Mouse (Mus musculus) heart, postnatal 10 days (tissue): ENCODE results near the gene Zfp646. TPM values are rescaled to one million over a fixed set of nuclear protein-coding genes. Genes with fewer than 3 reads are reported as not detected.

ENCODE experiments used
- DNase-seq, 2 experiments: peaks; one replicate each; pipeline ENCODE4 v3.0.0; 2021
- intact Hi-C: fragments of 180-260 bp; cut with DNase I; formaldehyde crosslinking; loops from one replicate; pipeline ENCODE4 v1.15.1; 2025
- total RNA-seq, 2 experiments: library from RNA; stranded (reverse); gene quantifications; 2 replicates each; pipeline ENCODE4 v1.2.3; 2021

Gene Zfp646
- total RNA-seq, 2 experiments from 2014 or later: 23.3 to 23.9 TPM

DNA sequence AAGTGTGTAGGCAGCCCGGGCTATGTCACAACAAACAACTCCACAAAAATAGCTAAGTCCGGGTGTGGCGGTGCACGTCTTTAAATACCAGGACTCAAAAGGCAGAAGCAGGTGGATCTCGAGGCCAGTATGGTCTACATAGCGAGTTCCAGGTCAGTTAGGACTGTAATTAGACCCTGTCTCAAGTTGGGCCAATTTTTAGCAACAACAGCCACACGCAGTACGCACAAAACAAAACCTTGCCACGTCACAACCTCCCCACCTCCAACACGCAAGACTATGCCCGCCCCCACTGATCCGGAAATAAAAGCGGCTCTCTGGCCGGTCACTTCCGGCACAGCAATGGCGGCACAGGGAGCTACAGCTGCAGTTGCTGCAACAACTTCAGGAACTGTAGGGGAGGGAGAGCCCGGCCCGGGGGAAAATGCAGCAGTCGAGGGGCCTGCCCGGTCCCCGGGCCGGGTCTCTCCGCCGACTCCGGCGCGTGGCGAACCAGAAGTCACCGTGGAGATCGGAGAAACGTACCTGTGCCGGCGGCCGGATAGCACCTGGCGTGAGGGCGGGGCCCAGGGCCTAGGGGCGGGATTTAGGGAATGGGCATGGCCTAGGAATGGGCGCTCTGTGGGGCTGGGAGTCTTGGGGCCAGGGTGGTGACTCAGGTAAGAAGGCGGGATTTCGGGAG, 36.3 kb downstream of the Zfp646 start, which contains the start of gene Kat8:
Kat8 (plus strand) TSS at position 327 of the 682 bp plus-strand sequence.
- DNase-seq: peak; percentile 91 to 95
- intact Hi-C loops: no loop called here

DNA sequence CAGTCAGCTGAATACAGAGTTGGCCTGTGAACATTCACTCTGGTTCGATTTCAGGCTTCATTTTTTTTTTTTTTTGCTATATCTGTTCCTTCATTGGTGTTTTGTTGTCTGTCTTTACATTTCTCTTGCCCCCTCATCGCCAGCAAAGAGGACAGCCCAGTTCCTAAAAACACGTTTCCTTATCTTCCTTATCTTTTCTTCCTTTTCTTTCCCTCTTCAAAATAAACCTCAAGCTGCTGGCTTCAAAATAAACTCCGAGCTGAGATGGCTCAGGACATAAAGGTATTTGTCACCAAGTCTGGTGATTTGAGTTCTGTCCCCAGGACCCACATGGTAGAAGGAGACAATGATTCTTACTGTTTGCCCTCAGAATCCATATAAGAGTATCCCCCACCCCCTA, 36.9 kb downstream of the Zfp646 start:
- intact Hi-C loops: no loop called here
- DNase-seq: no peak

DNA sequence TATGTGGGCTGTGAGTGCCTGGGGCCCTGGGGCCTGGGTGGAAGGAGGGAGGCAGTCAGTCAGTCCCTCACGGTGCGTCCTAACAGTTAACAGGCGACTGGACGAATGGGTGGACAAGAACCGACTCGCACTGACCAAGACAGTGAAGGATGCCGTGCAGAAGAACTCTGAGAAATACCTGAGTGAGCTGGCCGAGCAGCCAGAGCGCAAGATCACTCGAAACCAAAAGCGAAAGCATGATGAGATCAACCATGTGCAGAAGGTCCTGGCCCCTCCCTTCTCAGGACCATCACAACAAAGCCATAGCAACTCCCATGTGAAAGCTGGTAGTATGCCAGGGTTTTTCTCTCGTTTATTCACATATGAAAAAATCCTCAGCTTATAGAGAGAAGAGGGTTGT, 39.3 kb downstream of the Zfp646 start:
- no peak for DNase-seq
- intact Hi-C loops: no loop called here

DNA sequence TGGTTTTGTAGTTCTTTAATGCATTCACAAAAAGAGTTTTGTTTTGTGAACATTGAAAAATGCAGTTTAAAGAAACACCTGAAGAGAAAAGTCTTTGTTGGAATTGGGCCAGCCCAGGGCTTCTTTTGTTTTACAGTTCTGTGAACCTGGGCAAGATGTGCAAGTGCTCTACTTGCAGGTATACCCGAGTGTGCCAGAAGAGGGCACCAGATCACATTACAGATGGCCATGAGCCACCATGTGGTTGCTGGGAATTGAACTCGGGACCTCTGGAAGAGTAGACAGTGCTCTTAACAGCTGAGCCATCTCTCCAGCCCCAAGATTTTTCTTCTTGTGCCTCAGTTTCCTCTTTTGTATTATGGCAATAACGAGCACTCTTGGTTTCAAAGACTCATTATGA, 42.2 kb downstream of the Zfp646 start:
- DNase-seq: peak in 1 of 2 experiments; percentile 55
- intact Hi-C loops: no loop called here

DNA sequence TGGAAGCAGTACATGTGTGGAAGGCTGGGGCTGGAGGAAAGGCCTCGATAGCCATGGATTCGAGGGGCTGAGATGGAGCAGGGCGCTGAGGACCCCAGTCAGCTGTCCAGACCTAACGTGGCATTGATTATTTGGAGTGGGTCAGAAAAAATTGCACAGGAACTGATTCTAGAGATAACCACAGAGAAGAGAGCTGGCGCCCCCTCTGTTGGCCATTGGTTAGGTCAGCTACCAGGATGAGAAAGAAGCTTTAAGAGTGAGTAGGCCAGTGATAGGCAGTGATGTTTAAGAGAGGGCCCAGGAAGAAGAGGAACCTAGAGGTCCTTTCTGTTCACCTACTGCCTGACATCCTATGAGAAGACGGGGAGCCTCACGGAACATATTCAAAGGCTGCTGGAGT, 43.3 kb downstream of the Zfp646 start:
- intact Hi-C loops: no loop called here
- DNase-seq: peak in 1 of 2 experiments; percentile 26

DNA sequence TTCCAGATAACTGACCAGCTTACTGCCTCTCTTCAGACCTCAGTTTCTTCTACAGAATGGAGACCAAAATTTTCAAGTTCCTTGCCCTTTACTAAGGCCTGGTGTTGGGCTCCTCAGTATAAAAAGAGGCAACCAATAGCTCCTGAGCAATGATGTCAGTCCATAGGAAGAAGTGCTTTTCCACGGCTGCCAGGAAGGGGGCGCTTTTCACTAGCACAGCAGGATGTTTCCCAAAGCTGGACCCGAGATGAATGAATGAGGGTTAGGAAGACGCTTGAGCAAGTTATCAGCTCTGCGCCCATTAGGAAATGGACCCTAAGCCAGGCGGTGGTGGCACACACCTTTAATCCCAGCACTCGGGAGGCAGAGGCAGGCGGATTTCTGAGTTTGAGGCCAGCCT, 45.5 kb downstream of the Zfp646 start:
- intact Hi-C loops: no loop called here
- peak in 1 of 2 experiments; percentile 34 for DNase-seq

DNA sequence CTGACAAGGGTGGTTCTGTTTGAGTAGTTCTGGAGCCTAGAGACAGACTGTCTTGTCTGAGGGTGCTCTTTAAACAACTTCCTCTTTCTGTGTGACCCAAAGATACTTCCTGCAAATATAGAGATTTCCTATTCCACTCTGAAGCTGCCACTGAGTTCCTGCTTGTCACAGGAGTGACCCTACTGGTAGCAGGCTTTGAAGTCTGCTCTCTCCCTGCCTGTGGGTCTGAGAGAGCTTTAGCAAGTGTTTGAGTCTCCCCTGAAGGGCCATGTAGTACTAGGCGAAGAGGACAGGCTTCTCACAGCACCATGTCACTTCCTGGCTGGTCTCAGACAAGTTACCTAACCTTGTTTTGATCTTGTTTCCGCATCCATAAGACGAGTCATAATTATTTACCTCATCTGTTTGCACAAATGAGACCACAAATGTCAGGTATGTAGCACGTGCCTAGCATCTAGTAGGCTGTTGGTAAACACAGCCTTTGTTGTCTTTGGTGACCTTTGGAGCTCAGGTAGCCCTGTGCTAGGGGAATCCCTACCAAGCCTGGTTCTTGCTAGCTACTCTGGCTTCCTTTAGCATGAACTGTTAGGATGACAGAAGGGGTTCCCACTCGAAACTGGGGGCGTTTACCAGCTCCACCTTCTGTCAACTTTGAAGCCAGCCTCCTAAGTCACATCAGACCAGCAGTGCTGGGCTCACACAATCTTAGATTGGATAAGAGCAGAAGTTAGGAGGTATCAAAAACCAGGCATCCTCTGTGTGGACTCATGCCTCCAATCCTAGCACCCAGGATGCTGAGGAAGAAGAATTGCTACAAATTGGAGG, 46.6 kb downstream of the Zfp646 start:
- no peak for DNase-seq
- intact Hi-C loops: no loop called here

DNA sequence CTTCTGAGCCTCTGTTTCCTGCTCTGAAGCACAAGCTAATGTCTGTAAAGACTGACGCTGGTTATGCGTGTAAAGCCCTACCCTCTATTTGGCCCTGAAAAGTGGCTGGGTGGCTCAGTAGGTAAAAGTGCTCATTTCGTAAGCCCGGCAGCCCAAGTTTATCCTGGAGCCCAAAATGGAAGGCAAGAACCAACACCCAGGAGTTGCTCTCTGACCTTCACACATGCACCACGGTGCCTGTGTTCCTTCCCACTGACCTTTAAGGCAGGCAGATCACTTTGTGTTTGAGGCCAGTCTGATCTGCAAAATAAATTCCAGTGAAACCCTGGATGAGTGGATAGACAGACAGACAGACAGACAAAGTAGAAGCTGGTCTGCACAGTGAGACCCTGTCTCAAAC, 47.7 kb downstream of the Zfp646 start:
- intact Hi-C loops: no loop called here
- DNase-seq: no peak

DNA sequence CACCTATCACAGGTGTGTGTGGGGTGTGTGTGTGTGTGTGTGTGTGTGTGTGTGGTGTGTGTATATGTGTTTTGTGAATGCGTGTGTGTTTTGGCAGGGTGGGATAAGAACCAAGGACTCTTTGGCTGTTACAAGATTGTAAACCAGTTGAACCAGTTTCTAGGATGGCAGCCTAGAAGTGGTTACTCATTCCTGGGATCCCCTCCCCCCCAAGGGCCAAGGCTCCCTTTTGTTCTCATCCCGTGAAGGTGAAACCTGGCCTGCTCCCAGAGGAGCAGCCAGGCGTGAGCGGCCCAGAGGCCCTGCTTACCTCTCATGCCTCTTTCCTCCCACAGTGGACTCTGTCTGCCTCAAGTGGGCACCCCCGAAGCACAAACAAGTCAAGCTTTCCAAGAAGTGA, 49.2 kb downstream of the Zfp646 start:
- no peak for DNase-seq
- intact Hi-C loops: no loop called here

DNA sequence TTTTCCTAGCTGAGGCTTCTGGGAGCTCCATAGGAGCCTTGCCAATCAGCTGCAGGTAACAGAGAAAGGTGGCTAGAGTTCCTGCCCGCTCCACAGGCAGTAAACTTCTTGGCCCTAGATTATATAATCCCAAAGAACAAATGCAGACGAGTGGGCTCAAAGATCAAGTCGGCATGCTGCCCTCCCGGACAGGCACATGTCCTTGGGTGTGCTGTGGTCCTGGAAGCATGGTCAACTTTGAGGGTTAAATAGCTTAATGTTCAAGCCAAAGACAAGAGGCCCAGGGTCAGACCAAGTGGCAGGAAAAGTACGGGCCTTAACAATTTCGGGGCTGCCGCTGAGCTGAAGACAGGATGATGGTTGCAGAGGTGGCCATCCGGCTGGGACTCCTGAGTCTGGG, 50.0 kb downstream of the Zfp646 start:
- no peak for DNase-seq
- intact Hi-C loops: no loop called here

DNA sequence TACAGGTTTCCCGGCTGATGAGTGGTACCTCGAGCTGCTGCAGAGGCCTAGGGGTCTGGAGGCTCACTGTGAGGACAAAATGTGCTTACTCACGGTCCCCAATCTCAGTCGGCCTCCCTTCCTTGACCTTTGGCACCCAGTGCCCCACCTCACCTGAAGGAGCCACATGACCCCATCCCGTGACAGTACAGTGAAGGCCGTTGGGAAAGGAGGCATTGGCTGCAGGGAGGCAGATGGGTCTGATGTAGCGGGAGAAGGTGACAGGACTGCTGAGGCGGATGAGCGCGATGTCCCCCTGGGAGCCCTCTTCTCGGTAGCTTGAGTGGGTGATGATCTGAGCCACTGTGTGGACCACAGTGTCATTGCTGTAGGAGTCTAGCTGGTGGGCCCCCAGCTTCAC, 50.8 kb downstream of the Zfp646 start:
- DNase-seq: no peak
- intact Hi-C loops: no loop called here

DNA sequence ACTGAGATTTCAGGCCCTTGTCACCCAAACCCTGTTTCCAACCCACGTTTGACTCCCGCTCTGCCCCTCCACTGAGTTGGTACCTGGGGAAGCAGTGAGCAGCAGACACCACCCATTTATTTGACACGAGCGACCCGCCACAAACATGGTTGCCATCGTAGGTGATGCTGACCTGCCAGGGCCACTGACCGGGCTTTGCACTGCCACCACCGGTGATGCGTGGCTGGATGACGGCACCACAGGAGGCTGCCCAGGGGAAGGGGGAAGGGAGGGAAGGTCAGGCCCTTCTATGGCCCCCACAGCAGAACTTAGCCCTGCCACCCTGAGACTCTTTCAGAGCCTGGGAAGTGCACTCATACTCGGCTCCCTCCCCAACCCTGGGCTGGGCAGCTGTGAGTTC, 51.7 kb downstream of the Zfp646 start:
- intact Hi-C loops: no loop called here
- no peak for DNase-seq

DNA sequence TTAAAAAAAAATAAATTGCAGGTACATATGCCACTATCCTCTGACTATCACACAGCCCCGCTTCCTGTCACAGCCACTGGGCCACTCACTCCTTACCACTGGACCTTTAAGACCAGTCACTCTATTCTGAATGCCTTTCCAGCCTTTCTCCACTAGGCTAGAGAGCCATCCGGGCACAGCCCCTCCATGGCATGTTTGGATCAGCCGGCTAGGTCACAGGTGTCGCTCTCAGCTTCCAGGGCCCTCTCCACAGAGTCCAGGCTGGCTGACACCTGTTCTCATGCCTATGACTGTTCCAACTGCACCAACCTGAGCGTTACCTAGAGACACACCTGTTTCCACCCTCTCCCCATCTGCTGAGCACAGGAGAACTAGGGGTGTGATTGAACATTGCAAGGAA, 52.6 kb downstream of the Zfp646 start:
- intact Hi-C loops: no loop called here
- no peak for DNase-seq

DNA sequence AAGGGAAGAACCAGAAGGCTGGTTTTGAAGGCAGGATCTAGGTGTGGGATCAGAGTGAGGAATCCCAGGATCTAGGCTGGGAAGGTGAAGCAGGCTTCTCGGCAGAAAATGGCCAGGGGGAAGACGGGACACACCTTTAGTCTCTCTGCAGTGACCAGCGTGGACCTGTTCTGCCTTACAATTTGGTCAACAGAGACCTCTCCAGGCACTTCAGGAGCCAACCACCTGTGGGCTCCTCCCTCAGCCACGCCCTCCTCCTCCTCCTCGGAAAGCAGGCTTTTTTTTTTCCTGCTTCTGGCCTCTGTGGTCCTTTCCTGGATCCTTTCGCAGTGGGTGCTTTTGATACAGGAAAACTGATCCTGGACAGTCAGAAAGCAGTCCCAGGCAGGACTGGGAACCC, 53.9 kb downstream of the Zfp646 start, which contains the start of gene Prss8:
Prss8 (minus strand) TSS at position 182 of the 400 bp plus-strand sequence.
- no peak for DNase-seq
- intact Hi-C loops: no loop called here

DNA sequence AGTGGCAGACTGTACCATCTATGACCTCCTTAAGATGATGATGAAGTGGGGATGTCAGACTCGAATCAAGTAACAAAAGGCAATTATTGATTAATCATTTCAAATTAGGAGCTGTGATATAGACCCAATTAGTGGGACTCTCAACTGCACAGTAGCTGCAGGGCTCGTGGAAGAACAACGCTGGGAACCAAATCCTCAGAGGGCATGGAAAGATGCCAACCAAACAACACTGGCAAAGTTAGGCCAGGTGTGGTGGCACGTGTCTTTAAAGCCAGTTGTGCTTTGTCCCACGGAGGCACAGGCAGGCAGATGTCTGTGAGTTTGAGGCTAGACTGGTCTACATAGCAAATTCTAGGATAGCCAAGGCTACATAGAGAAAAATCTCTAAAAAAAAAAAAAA, 54.6 kb downstream of the Zfp646 start:
- intact Hi-C loops: no loop called here
- no peak for DNase-seq

DNA sequence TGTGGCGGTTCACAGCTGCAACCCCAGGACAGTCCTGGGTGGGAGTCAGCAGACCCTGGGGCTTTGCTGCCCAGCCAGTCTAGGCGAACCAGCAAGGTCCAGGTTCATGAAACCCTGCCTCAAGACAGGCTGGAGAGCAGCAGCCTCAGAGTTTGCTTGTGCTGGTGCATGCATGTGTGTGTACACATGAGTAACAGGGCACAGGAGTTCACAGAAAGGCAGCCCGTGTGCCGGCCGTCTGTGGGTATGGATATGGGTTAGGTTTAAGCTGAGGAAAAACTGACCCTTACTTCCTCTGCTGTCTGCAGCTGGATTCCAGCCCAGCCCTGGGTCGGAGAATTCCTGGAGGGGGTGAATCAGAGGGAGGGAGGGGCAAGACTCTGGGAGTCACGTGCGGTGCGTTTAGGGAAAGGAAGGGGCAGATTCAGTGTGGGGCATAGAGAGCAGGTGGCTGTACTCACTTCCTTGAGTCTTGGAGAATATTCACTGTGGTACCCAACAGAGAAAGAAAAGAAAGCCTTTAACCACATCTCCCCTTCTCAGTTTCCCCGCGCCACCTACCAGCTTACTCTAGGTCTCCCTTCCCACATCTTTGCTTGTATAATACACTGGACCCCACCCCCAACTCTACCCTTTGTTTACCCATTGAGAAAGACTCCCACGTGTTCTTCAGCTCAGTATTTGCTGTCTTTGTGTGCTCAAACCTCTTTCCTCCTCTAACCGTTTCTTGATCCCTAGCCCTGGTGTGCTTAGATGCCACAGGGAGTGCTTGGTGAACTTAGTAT, 55.5 kb downstream of the Zfp646 start:
- DNase-seq: peak; percentile 32 to 41
- intact Hi-C loops: no loop called here

DNA sequence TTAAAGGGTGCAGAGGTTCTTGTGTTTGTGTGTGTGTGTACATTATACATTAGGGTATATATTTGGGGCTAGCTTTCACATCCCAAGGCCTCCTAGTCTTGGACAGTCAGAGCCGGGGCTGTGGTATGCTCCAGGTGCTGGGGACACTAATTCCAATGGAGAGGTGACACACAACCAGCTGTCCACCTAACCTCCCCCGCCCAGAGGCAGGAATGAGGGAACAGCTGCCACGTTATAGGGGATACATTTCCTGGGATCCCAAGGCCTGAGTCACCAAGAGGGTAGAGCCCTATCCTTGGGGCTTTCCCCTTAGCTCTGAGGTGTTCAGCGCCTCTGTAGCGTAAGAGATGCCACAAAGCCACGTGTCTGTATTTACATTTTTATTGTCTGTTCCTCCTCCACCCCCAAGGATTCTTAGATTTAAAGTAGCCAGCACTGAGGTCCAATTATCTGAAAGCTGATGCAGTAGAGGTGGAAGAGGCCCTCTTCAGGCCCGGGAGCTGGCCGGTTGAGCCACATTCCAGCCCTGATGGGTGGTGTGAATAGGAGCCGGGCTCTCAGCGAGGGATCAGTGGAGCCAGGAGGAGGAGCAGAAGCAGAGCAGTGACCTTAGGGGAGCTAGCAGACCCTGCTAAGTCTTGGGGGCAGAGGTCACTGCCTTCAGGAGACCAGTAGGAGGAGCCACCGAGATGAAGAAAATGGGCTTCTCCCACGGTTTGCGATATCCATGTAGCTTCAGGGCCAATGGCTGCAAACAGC, 56.4 kb downstream of the Zfp646 start:
- no peak for DNase-seq
- intact Hi-C loops: no loop called here

DNA sequence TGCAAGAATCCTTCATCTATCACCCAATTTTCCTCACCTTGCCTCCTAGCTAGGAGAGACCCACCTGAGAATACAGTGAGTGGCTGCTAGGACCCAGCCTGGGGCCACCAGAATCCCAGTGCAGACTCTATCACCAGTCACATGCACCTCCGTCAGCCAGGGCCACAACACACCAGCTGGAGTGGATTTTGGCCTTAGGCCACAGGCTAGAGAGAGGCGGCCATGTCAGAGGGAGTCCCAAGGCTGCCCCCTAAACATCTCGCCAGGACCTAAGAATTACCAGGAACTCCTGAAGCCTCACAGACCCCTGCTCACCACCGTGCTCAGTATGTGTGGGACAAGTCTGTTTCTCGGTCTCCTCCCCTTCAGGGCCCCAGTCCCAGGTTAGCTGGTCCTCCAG, 58.1 kb downstream of the Zfp646 start:
- intact Hi-C loops: no loop called here
- DNase-seq: no peak

DNA sequence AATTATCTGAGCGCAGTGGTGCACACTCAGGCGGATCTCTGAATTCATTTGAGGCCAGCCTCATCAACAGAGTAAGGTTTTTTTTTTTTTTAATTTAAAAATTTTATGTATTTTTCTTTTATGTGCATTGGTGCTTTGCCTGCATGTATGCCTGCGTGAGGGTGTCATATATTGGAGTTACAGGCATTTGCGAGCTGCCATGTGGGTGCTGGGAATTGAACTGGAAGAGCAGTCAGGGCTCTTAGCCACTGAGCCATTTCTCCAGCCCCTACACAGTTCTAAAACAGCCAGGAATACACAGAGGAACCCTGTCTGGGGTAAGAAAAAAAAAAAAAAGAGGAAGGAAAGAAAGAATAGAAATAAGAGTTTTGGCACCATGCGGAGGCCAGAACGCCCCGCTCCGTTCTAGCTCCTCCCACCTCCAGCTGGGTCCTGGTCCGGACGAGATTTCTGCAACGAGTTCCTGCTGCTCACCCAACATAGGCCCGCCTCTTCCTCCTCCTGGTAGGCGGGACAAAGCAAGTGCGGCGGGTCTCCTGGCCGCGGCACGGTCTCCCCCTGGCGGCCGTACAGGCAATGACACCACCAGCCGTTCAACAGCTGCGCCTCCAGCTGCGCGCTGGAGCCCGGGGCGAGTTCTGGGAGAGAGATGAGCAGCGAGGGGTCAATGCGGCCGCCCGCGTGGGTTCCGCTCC, 59.2 kb downstream of the Zfp646 start:
- intact Hi-C loops: loop anchor here (1.0 to 5.0 kb wide), 2 partner anchors 135 to 163 kb away; partner anchors contain the start of gene Hsd3b7
- DNase-seq: peak; percentile 98
